Mouse (Mus musculus): ENCODE measurements around the gene Epha8.

Gene Epha8

GRCm38 (mm10) chr4:136954562-136954961, 2.1 kb downstream of the Epha8 start:
- DNase-seq = no peak

GRCm38 (mm10) chr4:136949266-136949989, 7.2 kb downstream of the Epha8 start:
- peak; percentile 23 to 81 for DNase-seq

GRCm38 (mm10) chr4:136945397-136945796, 11.2 kb downstream of the Epha8 start:
- DNase-seq = no peak

- no peak for DNase-seq
Measured at GRCm38 (mm10) chr4:136944558-136945350, 11.9 kb downstream of the Epha8 start.

- no peak for DNase-seq
Measured at GRCm38 (mm10) chr4:136943175-136943574, 13.4 kb downstream of the Epha8 start.

GRCm38 (mm10) chr4:136942761-136943160, 13.9 kb downstream of the Epha8 start:
- DNase-seq = peak; percentile 41 to 87

- DNase-seq = no peak
Measured at GRCm38 (mm10) chr4:136937935-136938334, 18.7 kb downstream of the Epha8 start.

GRCm38 (mm10) chr4:136937344-136937743, 19.3 kb downstream of the Epha8 start:
- DNase-seq = no peak

GRCm38 (mm10) chr4:136934746-136935613, 21.6 kb downstream of the Epha8 start:
- peak; percentile 33 to 80 for DNase-seq

- DNase-seq = no peak
Measured at GRCm38 (mm10) chr4:136930474-136930873, 26.1 kb downstream of the Epha8 start.

GRCm38 (mm10) chr4:136928928-136929327, 27.7 kb downstream of the Epha8 start:
- peak in 1 of 2 experiments; percentile 11 for DNase-seq

GRCm38 (mm10) chr4:136925804-136926203, 30.8 kb downstream of the Epha8 start:
- no peak for DNase-seq

GRCm38 (mm10) chr4:136924529-136924928, 32.1 kb downstream of the Epha8 start:
- peak; percentile 64 to 78 for DNase-seq

- DNase-seq = no peak
Measured at GRCm38 (mm10) chr4:136919526-136919925, 37.1 kb downstream of the Epha8 start.

- DNase-seq = no peak
Measured at GRCm38 (mm10) chr4:136918834-136919233, 37.8 kb downstream of the Epha8 start.

- no peak for DNase-seq
Measured at GRCm38 (mm10) chr4:136917165-136917524, 39.5 kb downstream of the Epha8 start.

GRCm38 (mm10) chr4:136916359-136917164, 40.1 kb downstream of the Epha8 start:
- DNase-seq = no peak

- DNase-seq = no peak
Measured at GRCm38 (mm10) chr4:136912841-136913240, 43.8 kb downstream of the Epha8 start.

GRCm38 (mm10) chr4:136911804-136912203, 44.8 kb downstream of the Epha8 start:
- no peak for DNase-seq

- DNase-seq = no peak
Measured at GRCm38 (mm10) chr4:136911211-136911646, 45.4 kb downstream of the Epha8 start.

GRCm38 (mm10) chr4:136907809-136908208, 48.8 kb downstream of the Epha8 start:
- DNase-seq = no peak

- peak in 1 of 2 experiments; percentile 42 for DNase-seq
Measured at GRCm38 (mm10) chr4:136907033-136907432, 49.6 kb downstream of the Epha8 start.
